ENCODE assay signal across 24 mouse cellular contexts in genomic region chr4:114733256-114734004, GRCm38 (mm10).
DNase-seq lines count a peak whose midpoint lies in the region; ATAC-seq and TF ChIP-seq lines count a peak whose summit lies in the region.
"Had no signal": no experiment of that assay in that cellular context is flagged by ENCODE, and none has a peak within 500 bp of the region (broad histone marks: within the 10 kb centered on the region; RNA-seq: fewer than 3 reads in every experiment).

No protein-coding gene starts in this region.

- H3K4me3 ChIP-seq in heart, embryonic 10.5 days, result no peak overlapping the region
- H3K4me3 ChIP-seq in midbrain, embryonic 10.5 days, result no peak overlapping the region
- no peak overlapping the region for H3K4me3 ChIP-seq in midbrain, postnatal 0 days (ENCODE audit: low read depth, low read length)
- H3K4me3 ChIP-seq in embryonic facial prominence, embryonic 10.5 days, result no peak overlapping the region
- H3K4me3 ChIP-seq in limb, embryonic 14.5 days (replicated peaks; ENCODE audit: low read length), result no peak overlapping the region
- H3K4me3 ChIP-seq: embryonic facial prominence, embryonic 12.5 days; heart, embryonic 15.5 days had no signal

- H3K4me1 ChIP-seq in heart, embryonic 10.5 days, result no peaks in the 10 kb centered on the region
- peaks cover 10% of the 10 kb centered on the region for H3K4me1 ChIP-seq in midbrain, embryonic 10.5 days
- no peaks in the 10 kb centered on the region for H3K4me1 ChIP-seq in midbrain, postnatal 0 days (ENCODE audit: insufficient read depth, low read length)
- H3K4me1 ChIP-seq in embryonic facial prominence, embryonic 10.5 days, result peaks cover 7% of the 10 kb centered on the region
- H3K4me1 ChIP-seq in limb, embryonic 14.5 days (ENCODE audit: control insufficient read depth, insufficient read depth, low read length), result peaks cover 13% of the 10 kb centered on the region
- H3K4me1 ChIP-seq: embryonic facial prominence, embryonic 12.5 days; heart, embryonic 15.5 days had no signal

- H3K9me3 ChIP-seq in heart, embryonic 10.5 days, result no peaks in the 10 kb centered on the region
- H3K9me3 ChIP-seq in midbrain, embryonic 10.5 days (replicated peaks), result no peaks in the 10 kb centered on the region
- H3K9me3 ChIP-seq in midbrain, postnatal 0 days (ENCODE audit: low read length), result no peaks in the 10 kb centered on the region
- no peaks in the 10 kb centered on the region for H3K9me3 ChIP-seq in embryonic facial prominence, embryonic 10.5 days
- no peaks in the 10 kb centered on the region for H3K9me3 ChIP-seq in limb, embryonic 14.5 days (ENCODE audit: control insufficient read depth, low read length)
- H3K9me3 ChIP-seq: embryonic facial prominence, embryonic 12.5 days; heart, embryonic 15.5 days had no signal

- no peak overlapping the region for H3K9ac ChIP-seq in midbrain, postnatal 0 days (replicated peaks; ENCODE audit: low read length, poor library complexity, severe bottlenecking)
- no peak overlapping the region for H3K9ac ChIP-seq in limb, embryonic 14.5 days (ENCODE audit: low read depth, low read length, severe bottlenecking)
- H3K9ac ChIP-seq: embryonic facial prominence, embryonic 12.5 days; heart, embryonic 15.5 days had no signal

- H3K4me2 ChIP-seq in midbrain, postnatal 0 days (ENCODE audit: low read depth, low read length, poor library complexity, severe bottlenecking), result no peak overlapping the region
- no peak overlapping the region for H3K4me2 ChIP-seq in limb, embryonic 14.5 days (replicated peaks; ENCODE audit: low read depth, low read length, severe bottlenecking)
- H3K4me2 ChIP-seq: embryonic facial prominence, embryonic 12.5 days; heart, embryonic 15.5 days had no signal

- no peak for ATAC-seq in midbrain, postnatal 0 days (ENCODE audit: low FRiP score)
- peak; percentile 35 for ATAC-seq in limb, embryonic 14.5 days (ENCODE audit: low FRiP score, low read depth)
- no peak for ATAC-seq in megakaryocyte progenitor cell, adult 5-6 weeks (replicated peaks; ENCODE audit: poor library complexity)
- ATAC-seq: forebrain, embryonic 16.5 days; hindbrain, embryonic 16.5 days; intestine, embryonic 16.5 days; lung, postnatal 0 days had no signal

- WGBS in heart, embryonic 10.5 days, result 85% methylated on average over 10 of the region's 10 CpGs
- 87% methylated on average over 10 of the region's 10 CpGs for WGBS in midbrain, embryonic 10.5 days
- WGBS in midbrain, postnatal 0 days, result 80% methylated on average over 10 of the region's 10 CpGs
- WGBS in embryonic facial prominence, embryonic 10.5 days, result 83% methylated on average over 10 of the region's 10 CpGs
- WGBS in limb, embryonic 14.5 days, result 73% methylated on average over 10 of the region's 10 CpGs

- TF ChIP-seq POLR2A in limb, embryonic 14.5 days (IDR thresholded peaks at IDR 0.05; ENCODE audit: borderline replicate concordance, extremely low read depth, insufficient read depth, insufficient read length), result no peak

- H3K27me3 ChIP-seq in heart, embryonic 10.5 days (ENCODE audit: insufficient read depth, poor library complexity, severe bottlenecking), result no peaks in the 10 kb centered on the region; the same call in 1 of the 2 replicates
- H3K27me3 ChIP-seq in midbrain, embryonic 10.5 days (ENCODE audit: low read depth, poor library complexity, severe bottlenecking), result peaks cover 57% of the 10 kb centered on the region
- H3K27me3 ChIP-seq in midbrain, postnatal 0 days (ENCODE audit: insufficient read depth, low read length), result no peaks in the 10 kb centered on the region
- H3K27me3 ChIP-seq in embryonic facial prominence, embryonic 10.5 days (replicated peaks; ENCODE audit: low read depth, poor library complexity, severe bottlenecking), result peaks cover 94% of the 10 kb centered on the region
- no peaks in the 10 kb centered on the region for H3K27me3 ChIP-seq in limb, embryonic 14.5 days (ENCODE audit: control insufficient read depth, insufficient read depth, low read length)

- no peaks in the 10 kb centered on the region for H3K36me3 ChIP-seq in heart, embryonic 10.5 days
- no peaks in the 10 kb centered on the region for H3K36me3 ChIP-seq in midbrain, embryonic 10.5 days
- H3K36me3 ChIP-seq in midbrain, postnatal 0 days (ENCODE audit: insufficient read depth, low read length), result no peaks in the 10 kb centered on the region
- no peaks in the 10 kb centered on the region for H3K36me3 ChIP-seq in embryonic facial prominence, embryonic 10.5 days (replicated peaks)
- H3K36me3 ChIP-seq in limb, embryonic 14.5 days (ENCODE audit: control insufficient read depth, insufficient read depth, low read length), result no peaks in the 10 kb centered on the region
- H3K36me3 ChIP-seq: embryonic facial prominence, embryonic 12.5 days; G1E; heart, embryonic 15.5 days had no signal

- DNase-seq in heart, adult 11 months, result peak; percentile 70
- no peak for DNase-seq in heart, embryonic 10.5 days (ENCODE audit: low spot score)
- DNase-seq in midbrain, embryonic 10.5 days (ENCODE audit: low spot score), result no peak
- DNase-seq in midbrain, postnatal 0 days (ENCODE audit: low spot score), result no peak
- peak; percentile 9 for DNase-seq in embryonic facial prominence, embryonic 10.5 days (ENCODE audit: low spot score)
- DNase-seq in limb, embryonic 14.5 days (ENCODE audit: low spot score), result no peak
- DNase-seq: adrenal gland, adult 8-10 months; cerebellum, adult 8-10 months; cerebellum, postnatal 25 days; kidney, adult 9 months; kidney, postnatal 14 days; layer of hippocampus, adult 9-11 months; lung, adult 18-20 months; lung, postnatal 4 days; spleen, adult 18-20 months; thymus, postnatal 4 days had no signal

- no peak overlapping the region for H3K27ac ChIP-seq in heart, embryonic 10.5 days
- H3K27ac ChIP-seq in midbrain, embryonic 10.5 days (replicated peaks), result 0 out of 2 replicates have a peak overlapping the region, but pooled peaks have one; percentile 14
- no peak overlapping the region for H3K27ac ChIP-seq in midbrain, postnatal 0 days (ENCODE audit: low read depth, low read length)
- no peak overlapping the region for H3K27ac ChIP-seq in embryonic facial prominence, embryonic 10.5 days (replicated peaks)
- no peak overlapping the region for H3K27ac ChIP-seq in limb, embryonic 14.5 days (replicated peaks; ENCODE audit: low read depth, low read length)
- H3K27ac ChIP-seq: embryonic facial prominence, embryonic 12.5 days; heart, embryonic 15.5 days had no signal

- no peak for TF ChIP-seq CTCF in midbrain, postnatal 0 days (IDR thresholded peaks at IDR 0.05)

Comparison
In these comparisons a context has a peak if more than half of its experiments do, and no peak if none do; other contexts are left out.
1. DNase-seq: peak in heart, adult 11 months (single experiment) and embryonic facial prominence, embryonic 10.5 days (single experiment); none in heart, embryonic 10.5 days (single experiment), midbrain, embryonic 10.5 days (single experiment), midbrain, postnatal 0 days (single experiment) and limb, embryonic 14.5 days (single experiment).